Mouse (Mus musculus) kidney, postnatal 25 days (tissue): Measurements from ENCODE around the gene Tacc2.

Source experiments
- DNase-seq, 2 experiments: peaks; one replicate each; pipeline ENCODE4 v3.0.0; 2021; ENCODE audit warnings: mixed read lengths in 2 of 2

The Tacc2 gene

GRCm38 (mm10) chr7:130733423-130733822 lies 156.2 kb downstream of the Tacc2 start:
- no peak for DNase-seq

DNA sequence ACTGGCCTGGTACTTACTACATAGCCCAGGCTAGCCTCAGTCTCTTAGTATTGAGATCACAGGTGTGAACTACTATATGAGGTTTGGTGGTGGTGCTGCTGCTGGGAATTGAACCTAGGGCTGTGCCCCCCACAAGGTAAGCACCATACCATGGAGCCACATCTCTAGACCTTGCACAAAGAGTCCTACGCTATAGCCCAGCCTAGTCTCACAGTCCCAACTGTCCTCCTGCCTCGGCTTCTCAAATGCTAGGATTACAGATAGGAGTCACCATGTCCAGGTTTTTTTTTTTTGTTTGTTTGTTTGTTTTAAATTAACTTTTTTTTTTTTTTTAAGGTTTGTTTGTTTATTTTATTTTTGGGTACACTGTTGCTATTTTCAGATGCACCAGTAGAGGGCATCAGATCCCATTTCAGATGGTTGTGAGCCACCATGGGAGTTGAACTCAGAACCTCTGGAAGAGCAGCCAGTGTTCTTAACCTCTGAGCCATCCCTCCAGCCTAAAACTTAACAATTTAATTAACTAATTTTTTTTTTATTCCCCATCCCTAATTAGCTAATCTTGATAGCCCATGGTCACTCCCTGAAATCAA lies 157.1 kb downstream of the Tacc2 start:
- peak in 1 of 2 experiments; percentile 18 for DNase-seq

- DNase-seq, result peak in 1 of 2 experiments; percentile 21
Measured at GRCm38 (mm10) chr7:130741099-130741498, 163.9 kb downstream of the Tacc2 start.

DNA sequence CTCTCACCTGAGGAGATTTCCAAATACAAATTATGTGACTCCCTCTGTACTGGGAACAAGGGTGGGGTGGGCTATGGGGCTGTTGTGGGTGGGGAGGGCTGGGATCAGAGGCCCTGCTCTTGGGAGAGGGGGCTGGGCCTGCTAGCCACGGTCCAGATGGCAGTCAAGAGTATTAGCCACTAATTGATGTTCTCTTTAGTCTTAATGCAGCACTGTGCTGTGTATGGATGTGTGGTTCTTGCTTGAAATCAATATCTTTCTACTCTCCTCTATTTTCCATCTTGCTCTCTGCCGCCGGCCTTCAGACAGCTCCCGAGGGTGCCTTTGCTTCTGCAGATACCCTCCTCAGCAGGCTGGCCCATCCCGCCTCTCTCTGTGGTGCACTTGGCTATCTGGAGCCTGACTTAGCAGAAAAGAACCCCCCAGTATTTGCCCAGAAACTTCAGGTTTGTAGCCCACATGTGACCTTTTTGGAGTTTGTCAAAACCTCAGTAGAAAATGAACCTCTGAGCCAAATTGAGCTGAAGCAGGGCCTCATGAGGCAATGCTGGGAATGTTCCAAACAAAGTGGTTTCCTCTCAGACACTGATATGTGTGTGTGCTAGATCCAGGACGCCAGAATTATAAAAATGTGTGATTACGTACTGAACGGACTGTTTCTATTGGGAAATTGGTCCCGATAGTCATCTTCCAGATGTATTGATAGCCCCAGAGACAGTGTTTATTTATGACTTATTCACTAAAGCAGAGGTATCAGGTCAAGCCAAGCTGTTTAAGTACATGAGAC lies 166.2 kb downstream of the Tacc2 start:
- DNase-seq, result no peak

GRCm38 (mm10) chr7:130749165-130749564 lies 171.9 kb downstream of the Tacc2 start:
- DNase-seq, result no peak

- no peak for DNase-seq
Measured at GRCm38 (mm10) chr7:130750752-130751490, 173.7 kb downstream of the Tacc2 start.

- no peak for DNase-seq
Measured at GRCm38 (mm10) chr7:130751678-130752077, 174.4 kb downstream of the Tacc2 start.

DNA sequence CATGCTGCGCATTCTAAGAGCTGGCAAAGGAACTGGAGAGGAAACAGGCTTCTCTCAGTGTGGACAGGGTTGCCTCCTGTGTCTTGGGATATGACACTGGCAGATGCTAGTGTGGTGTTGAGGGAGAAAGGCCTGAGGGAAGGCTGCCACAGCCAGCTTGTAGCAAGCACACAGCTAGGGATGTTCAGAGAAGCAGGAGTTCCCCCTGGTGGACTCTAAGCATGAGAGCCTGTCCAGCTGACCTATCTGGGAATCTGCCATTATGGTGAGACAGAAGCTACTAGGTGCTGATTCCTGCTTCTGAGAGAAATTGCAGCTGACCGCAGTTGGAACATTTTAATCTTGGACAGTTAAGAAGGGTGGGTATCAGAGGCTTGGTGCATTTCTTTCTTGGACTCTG lies 177.6 kb downstream of the Tacc2 start:
- peak in 1 of 2 experiments; percentile 10 for DNase-seq

GRCm38 (mm10) chr7:130756343-130756835 lies 179.2 kb downstream of the Tacc2 start:
- DNase-seq, result no peak

DNA sequence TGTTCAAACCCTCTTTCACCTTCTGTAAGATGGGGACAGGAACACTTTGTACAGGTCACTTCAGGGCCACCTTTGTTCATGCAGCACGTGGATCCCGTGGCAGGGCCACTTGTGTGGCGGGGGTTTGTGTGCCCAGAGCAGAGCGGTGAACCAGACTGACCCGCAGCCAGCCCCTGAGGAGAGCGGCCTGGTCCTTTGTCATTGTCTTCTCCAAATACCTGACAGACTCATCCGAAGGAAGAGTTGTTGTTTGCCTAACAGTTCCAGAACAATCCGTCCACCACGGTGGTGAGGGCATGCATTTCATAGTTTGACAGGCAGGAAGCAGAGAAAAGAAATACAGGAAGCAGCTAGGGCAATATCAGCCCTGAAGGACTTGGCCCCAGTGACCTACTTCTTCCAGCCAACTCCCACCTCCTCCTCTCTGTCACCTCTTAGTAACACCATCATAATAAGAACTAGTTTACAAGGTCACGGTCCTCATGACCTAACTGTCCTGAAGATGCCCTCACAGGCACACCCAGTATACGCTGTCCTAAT lies 180.2 kb downstream of the Tacc2 start:
- peak; percentile 30 to 78 for DNase-seq

- peak; percentile 65 to 80 for DNase-seq
Measured at GRCm38 (mm10) chr7:130762071-130762897, 185.0 kb downstream of the Tacc2 start.

GRCm38 (mm10) chr7:130764160-130764559 lies 186.9 kb downstream of the Tacc2 start:
- DNase-seq, result no peak

DNA sequence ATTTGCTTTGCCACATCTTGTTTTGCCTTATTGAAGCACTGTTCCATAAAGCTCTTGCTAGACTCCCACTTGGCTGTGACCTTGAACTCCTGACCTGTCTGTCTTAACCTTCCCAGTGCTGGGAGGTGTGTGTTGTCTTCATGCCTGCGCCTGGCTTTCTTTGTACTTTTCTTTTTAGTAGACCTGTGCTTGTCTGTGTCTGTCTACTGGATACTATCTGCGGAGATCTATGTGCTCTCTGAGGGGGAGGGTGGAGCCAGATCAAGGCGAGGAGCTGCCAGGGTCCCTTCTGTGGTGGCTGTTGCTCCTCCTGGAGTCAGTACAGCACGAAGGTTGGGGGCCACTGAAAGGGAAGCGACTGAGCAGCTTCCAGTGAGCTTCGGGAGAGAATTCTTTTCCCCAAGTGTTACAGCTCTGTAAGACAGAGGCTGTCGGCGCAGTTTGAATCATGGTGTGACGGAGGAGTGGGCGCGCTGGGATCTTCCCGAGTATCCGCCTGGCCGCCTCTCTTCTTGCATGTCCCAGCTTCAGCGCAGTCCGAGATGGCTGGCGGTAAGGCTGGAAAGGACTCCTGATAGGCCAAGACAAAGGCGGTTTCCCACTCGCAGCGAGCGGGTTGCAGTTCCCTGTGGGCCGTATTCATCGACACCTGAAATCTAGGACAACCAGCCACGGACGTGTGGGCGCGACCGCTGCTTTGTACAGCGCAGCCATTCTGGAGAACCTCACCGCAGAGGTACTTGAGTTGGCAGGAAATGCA lies 189.4 kb downstream of the Tacc2 start:
- DNase-seq, result no peak

DNA sequence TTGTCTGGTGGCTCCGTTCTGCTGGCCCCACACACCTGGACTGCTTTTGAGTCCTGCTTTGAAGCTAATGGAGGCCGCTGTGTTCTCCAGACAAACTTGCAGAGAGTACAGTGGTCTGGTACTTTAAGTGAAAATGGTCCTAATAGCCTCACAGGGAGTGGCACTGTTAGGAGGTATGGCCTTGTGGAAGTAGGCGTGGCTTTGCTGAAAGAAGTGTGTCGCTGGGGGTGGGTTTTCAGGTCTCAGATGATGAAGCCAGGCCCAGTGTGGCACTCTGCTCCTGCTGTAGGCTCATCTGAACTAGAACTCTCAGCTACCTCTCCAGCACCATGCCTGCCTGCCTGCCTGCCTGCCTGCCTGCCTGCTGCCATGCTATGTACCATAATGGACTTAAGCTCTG lies 190.9 kb downstream of the Tacc2 start:
- DNase-seq, result no peak

- DNase-seq, result peak; percentile 84 to 89
Measured at GRCm38 (mm10) chr7:130770707-130771106, 193.5 kb downstream of the Tacc2 start.

- peak; percentile 62 to 66 for DNase-seq
Measured at GRCm38 (mm10) chr7:130773171-130773830, 196.1 kb downstream of the Tacc2 start.

GRCm38 (mm10) chr7:130773914-130774630 lies 196.8 kb downstream of the Tacc2 start, which contains the start of gene Btbd16:
Gene Btbd16 (plus strand): TSS chr7:130774069.
- DNase-seq, result peak in 1 of 2 experiments; percentile 41

DNA sequence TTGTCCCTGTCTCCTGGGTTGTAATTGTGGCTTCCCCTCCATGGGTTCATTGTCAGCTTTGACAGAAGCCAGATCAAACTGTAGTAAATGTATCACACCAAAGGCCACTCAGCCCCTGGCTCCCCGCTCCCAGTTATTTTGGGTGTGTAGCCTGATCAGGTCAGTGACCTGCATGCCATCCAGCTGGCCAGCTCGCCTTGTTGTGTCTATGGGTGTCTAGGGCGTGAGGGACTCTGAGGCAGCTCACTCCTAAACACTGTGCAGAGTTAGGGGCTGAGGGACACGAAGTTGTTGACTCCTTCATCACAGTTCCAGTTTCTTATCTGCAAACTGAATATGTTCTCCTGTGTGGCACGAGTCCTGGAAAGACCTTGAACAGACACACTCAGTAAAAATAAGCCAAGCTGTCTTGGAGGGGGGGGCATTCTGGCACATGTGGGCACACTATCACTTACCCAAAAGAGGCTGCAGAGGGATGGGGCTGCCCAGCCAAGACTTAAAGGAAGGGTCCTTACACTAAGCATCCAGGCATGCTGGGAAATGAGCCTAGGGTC lies 203.7 kb downstream of the Tacc2 start:
- peak in 1 of 2 experiments; percentile 27 for DNase-seq

- no peak for DNase-seq
Measured at GRCm38 (mm10) chr7:130782501-130783050, 205.3 kb downstream of the Tacc2 start.
